ENCODE assay signal across 27 mouse cellular contexts in the genomic region with DNA sequence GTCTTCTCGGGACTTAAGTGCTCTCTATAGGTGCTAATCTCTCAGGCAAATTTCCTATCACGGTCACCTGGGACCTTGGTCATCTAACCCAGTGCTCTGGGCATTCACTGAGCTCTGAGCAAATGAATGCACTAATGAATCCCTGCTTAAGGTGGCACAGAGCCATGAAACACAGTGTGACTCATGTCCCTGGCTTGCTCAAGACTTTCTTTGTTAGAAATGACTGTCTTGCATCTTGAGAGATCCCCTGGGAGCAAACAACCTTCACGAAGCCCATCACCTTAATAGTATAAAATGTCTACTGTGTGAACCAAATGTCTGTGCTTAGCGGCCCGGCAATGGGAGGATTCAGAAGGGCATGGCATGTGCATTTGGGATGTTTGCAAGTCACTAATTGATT.
A peak's percentile ranks its signal among the peaks of the same experiment; 100 is the strongest.
DNase-seq lines count a peak whose midpoint lies in the region; ATAC-seq and TF ChIP-seq lines count a peak whose summit lies in the region.
"Had no signal": no experiment of that assay in that cellular context is flagged by ENCODE, and none has a peak within 500 bp of the region (broad histone marks: within the 10 kb centered on the region; RNA-seq: fewer than 3 reads in every experiment).

No protein-coding gene starts in this region.

- H3K27ac ChIP-seq in heart, embryonic 12.5 days (ENCODE audit: poor library complexity, severe bottlenecking), result no peak overlapping the region
- no peak overlapping the region for H3K27ac ChIP-seq in left cerebral cortex, adult 2 months
- H3K27ac ChIP-seq: forebrain, embryonic 13.5 days; hindbrain, embryonic 14.5 days; limb, embryonic 13.5 days; lung, embryonic 15.5 days; neural tube, embryonic 12.5 days had no signal

- intact Hi-C loops in left cerebral cortex, adult 2 months (cut with DNase I), result no loop called here

- no peaks in the 10 kb centered on the region for H3K27me3 ChIP-seq in heart, embryonic 12.5 days (replicated peaks)
- H3K27me3 ChIP-seq: lung, embryonic 15.5 days; neural tube, embryonic 12.5 days had no signal

- no peak overlapping the region for H3K9ac ChIP-seq in heart, embryonic 12.5 days
- H3K9ac ChIP-seq: forebrain, embryonic 13.5 days; hindbrain, embryonic 14.5 days; limb, embryonic 13.5 days; lung, embryonic 15.5 days; neural tube, embryonic 12.5 days had no signal

- no peak overlapping the region for H3K4me3 ChIP-seq in heart, embryonic 12.5 days
- H3K4me3 ChIP-seq in left cerebral cortex, adult 2 months, result no peak overlapping the region
- H3K4me3 ChIP-seq: erythroblast, embryonic 14.5 days; forebrain, embryonic 13.5 days; limb, embryonic 13.5 days; lung, embryonic 15.5 days; myocyte; neural tube, embryonic 12.5 days had no signal

- no peak overlapping the region for H3K4me2 ChIP-seq in heart, embryonic 12.5 days
- H3K4me2 ChIP-seq: forebrain, embryonic 13.5 days; heart, embryonic 11.5 days; hindbrain, embryonic 14.5 days; limb, embryonic 13.5 days; liver, embryonic 11.5 days; lung, embryonic 15.5 days; neural tube, embryonic 12.5 days had no signal

- H3K9me3 ChIP-seq in heart, embryonic 12.5 days (replicated peaks), result no peaks in the 10 kb centered on the region
- H3K9me3 ChIP-seq: forebrain, embryonic 13.5 days; limb, embryonic 13.5 days; lung, embryonic 15.5 days; neural tube, embryonic 12.5 days had no signal

- ATAC-seq in heart, embryonic 12.5 days (ENCODE audit: insufficient number of reproducible peaks, low FRiP score), result no peak
- ATAC-seq: forebrain, embryonic 13.5 days; inflammation-experienced regulatory T-cells, adult 6 months had no signal

- 66% methylated on average over 5 of the region's 5 CpGs for WGBS in heart, embryonic 12.5 days

- DNase-seq in heart, adult 11 months, result peak; percentile 75
- DNase-seq in 3134 (ENCODE audit: extremely low read depth, insufficient read length, low spot score), result peak; percentile 15
- DNase-seq in 3T3-L1 (ENCODE audit: low read depth, low spot score), result peak; percentile 57
- peak; percentile 19 for DNase-seq in brain, adult 2 months (ENCODE audit: low read depth, low spot score)
- no peak for DNase-seq in spleen, postnatal 36 days (ENCODE audit: low spot score in 2 of 2)
- no peak for DNase-seq in thymus, postnatal 10 days (ENCODE audit: low spot score in 2 of 2)
- no peak for DNase-seq in left cerebral cortex, adult 2 months (ENCODE audit: extremely low spot score in 1 of 2, low spot score in 2 of 2)
- DNase-seq: cerebellum, adult 11 months; cerebellum, adult 9-11 months; gastrocnemius, postnatal 14 days; heart, adult 18-20 months; heart, postnatal 4 days; kidney, adult 11 months; kidney, postnatal 14 days; midbrain, embryonic 14.5 days had no signal

- no peaks in the 10 kb centered on the region for H3K4me1 ChIP-seq in heart, embryonic 12.5 days (replicated peaks)
- H3K4me1 ChIP-seq: forebrain, embryonic 13.5 days; lung, embryonic 15.5 days; neural tube, embryonic 12.5 days had no signal

- no peak for TF ChIP-seq CTCF in left cerebral cortex, adult 2 months (IDR thresholded peaks at IDR 0.05)

- H3K36me3 ChIP-seq in heart, embryonic 12.5 days, result no peaks in the 10 kb centered on the region
- H3K36me3 ChIP-seq: G1E; limb, embryonic 13.5 days; lung, embryonic 15.5 days; neural tube, embryonic 12.5 days had no signal

Comparison
In these comparisons a context has a peak if more than half of its experiments do, and no peak if none do; other contexts are left out.
1. DNase-seq: peak in heart, adult 11 months (single experiment), 3134 (single experiment), 3T3-L1 (single experiment) and brain, adult 2 months (single experiment); none in spleen, postnatal 36 days (0 of 2), thymus, postnatal 10 days (0 of 2) and left cerebral cortex, adult 2 months (0 of 2).